Mouse (Mus musculus) mouse trophoblast stem cell (cell line): ENCODE measurements around the gene Farp1.
"Not testable (repeated sequence)": the region's sequence is repeated elsewhere in the genome, so short reads cannot be mapped to it uniquely, and the experiment has no call there.

Experiments used
- in situ Hi-C, 2 experiments: fragments of 300-500 bp; cut with MseI, MboI; formaldehyde crosslinking; loops; 2 replicates in 1 of 2; 3 replicates in 1 of 2; pipeline ENCODE4 v1.15.1; 2025

Farp1 gene

DNA sequence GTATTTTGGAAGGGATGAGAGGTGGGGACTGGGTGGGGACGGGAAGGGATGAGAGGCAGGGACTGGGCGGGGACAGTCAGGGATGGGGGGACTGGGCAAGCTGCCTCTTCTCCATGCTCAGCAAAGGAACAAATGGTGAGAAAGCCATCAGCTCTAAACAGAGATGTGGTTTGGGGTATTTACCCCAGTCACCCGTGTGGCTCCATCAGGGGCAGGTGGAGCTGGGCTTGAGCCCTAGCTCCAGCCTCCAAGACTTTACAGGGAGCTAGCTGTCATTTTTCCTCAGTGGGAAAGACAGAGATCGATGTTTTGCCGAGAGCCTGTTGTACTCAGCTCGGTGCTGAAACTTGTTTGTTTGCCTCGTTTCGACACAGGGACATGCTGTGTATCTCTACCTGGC lies 148.0 kb downstream of the Farp1 start:
- in situ Hi-C loops, result no loop called here

DNA sequence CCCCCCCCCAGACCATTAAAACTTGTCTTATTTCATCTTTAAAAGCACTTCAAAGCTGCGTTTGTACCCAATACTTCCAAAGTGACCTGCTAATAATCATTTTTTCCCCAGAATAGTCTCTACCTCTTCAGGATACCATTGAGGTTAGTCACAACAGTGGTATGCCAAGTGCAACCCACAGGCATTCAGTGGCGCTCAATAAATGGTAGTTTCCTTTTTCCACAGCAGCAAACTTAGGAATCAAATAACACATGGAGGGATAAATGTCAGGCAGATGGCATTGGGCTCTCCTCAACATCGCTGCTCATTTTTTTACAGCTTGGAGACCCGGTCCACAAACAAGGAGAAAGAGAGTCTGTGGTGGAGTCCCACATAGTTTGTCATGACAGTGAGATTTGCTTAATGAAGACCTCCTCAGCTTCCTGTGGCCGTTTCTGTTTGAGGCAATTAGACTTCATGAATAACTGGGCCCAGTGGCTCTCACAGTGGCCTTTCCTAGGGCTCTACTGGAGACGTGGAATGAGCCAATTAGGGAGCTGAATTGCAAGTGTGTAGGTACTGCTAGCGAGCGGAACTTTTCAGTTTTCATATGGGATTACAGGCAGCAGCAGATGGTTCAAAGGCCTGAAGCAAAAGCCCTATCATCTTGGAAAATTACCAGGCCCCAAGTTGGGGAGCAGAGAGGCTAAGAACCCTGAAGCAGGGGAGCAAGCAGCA lies 148.6 kb downstream of the Farp1 start:
- in situ Hi-C loops, result no loop called here

DNA sequence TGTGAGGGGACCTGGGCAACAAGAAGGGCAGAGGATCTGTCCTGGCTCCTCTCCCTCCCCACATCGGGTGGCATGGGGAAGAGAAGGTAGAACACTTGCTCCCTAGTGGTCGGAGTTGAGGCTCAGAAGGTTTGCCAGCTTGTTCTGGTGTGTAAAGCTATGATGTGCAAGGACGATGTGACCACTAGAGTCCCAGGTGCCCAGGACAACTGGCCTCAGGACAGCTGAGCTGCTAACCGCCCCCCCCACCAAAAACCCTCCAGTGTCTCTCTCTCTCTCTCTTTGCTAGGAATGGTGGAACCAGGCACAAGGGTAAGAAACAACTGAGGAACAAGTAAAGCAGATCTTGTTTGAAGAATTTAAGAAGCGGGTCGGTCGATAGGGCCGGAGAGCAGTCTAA lies 149.4 kb downstream of the Farp1 start:
- in situ Hi-C loops, result no loop called here

DNA sequence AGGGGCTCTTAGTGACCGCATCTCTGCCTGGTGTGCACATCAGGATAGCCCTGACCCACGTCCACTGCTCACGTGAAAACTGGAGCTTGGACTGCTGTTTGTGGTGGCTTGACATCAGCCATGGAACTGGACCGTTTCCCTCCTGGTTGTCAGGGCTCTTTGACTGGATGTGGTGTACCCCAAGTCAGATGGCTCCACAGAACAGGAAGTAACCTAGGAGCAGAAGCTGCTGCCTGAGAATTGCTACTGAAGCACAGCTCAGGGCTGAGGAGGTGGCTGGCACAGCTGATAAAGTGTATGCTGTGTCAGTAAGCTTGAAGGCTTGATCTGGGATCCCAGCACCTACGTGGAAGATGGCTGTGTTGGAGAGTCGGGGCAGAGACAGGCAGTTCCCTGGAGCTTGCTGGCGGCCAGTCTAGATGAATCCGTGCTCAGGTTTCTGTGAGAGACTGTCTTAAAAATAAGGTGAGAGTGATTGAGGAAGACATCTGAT lies 151.4 kb downstream of the Farp1 start:
- in situ Hi-C loops, result no loop called here

DNA sequence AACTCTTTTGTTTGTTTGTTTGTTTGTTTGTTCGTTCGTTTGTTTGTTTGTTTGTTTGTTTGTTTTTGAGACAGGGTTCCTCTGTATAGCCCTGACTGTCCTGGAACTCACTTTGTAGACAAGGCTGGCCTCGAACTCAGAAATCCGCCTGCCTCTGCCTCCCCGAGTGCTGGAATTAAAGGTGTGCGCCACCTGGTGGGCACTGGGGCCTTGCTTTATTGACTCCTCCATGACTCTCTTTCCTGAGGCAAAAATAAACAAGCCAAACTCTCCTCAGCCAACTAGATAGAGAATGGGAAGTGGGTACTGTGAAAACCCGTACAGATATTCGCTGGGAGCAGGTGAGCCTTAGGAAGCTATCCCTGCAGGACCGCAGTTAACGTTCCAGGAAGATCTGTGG lies 154.8 kb downstream of the Farp1 start:
- in situ Hi-C loops, result not testable (repeated sequence)

DNA sequence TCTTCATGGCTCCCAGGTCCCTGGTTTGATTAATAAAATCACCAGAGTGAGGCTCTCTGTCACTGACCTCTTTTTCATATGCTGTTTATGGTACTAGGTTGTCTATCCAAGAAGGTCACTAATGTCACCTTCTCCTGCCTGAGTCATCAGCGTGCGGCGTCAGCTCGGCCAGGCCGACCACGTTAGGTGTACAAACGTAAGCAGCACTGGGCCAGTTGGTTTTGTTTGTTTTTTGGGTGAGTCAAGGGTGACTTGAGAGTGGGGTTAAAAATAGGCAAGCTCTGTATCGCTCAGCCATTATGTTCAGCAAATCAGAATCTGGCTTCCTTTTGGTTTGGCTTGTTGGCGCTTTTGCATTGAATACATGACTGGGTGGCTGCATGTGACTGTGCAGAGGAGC lies 155.4 kb downstream of the Farp1 start:
- in situ Hi-C loops, result no loop called here

DNA sequence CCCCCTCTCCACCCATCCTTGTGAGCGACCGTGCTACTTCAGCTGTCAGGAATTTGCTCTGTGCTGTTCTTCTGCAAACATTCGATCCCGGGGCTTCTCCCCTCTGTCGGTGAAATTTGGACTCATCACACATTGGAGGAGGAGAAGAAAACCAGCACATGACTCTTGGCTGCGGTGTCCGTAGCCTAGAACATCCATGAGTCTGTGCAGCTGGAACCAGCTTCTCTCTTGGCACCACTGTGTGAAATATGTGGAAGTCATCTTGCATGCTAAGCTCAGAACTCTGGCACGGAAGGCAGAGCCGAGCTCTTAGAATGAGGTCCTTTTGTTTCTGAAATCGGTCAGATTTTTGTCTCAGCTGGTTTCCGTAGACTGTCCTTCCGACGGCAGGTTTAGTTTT lies 156.7 kb downstream of the Farp1 start:
- in situ Hi-C loops, result no loop called here

DNA sequence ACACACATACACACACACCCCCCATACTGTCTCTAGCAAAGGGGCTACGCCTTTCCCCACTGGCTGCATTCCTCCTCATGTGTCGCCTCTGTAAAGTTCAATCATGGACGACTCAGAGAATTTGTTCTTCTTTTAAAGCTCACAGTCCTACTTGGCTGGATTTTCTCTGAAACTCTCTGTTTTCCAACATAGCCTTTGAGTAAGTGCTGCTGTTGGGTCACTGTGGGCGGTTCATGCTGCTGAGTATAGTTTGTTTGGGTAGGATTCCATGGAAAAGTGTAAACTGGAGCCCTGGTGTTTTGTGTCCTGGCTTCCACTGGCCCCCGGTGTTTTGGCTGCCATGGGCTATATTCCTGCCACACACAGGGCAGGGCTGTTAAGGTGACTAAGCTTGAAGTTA lies 157.4 kb downstream of the Farp1 start:
- in situ Hi-C loops, result no loop called here

DNA sequence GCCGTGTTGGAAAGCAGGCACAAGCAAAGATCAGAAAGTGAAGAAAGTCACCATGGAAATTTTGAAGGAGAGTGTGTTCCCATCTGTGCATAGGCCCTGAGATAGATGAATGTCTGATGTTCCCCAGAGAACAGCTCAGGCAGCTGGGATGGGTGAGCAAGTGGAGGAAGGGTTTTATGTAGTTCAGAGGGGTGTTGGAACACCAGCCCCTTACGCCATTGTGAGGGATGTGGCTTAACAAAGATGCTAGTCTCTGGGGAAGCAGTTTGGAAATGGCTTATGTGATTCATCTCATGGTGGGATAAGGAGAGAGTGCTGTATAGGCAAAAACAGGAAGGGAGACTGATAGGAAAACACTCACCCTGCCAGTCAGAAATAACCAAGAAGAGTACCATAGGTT lies 159.0 kb downstream of the Farp1 start:
- in situ Hi-C loops, result no loop called here

DNA sequence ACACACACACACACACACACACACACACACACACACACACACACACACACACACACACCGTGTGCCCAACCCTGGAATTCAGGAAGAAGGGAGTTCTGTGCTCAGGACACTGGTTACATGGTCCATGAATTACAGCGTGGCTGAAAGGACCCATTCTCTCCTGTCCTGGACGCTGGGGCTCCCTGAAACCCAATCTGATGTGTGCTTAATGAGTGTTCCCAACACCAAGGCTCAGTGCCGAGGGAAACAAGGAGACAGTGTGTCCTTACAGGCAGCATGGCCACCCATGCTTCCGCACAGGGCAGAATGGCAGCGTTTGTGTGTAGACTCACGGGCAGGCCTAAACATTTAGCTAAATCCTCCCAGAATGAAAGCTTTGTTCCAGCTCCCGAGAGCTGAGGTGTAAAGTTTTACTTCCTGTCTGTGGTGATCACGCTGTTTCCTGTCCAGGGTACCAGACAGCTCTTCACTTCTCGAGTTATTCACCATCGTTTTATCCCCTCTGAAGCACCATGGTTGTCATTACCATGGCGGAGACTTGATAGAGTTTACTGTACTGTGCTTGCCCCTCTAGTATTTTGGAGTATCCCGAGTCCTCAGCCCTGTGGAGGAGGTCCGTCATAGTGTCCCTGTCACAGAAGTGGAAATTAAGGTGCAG lies 164.0 kb downstream of the Farp1 start:
- in situ Hi-C loops, result no loop called here

DNA sequence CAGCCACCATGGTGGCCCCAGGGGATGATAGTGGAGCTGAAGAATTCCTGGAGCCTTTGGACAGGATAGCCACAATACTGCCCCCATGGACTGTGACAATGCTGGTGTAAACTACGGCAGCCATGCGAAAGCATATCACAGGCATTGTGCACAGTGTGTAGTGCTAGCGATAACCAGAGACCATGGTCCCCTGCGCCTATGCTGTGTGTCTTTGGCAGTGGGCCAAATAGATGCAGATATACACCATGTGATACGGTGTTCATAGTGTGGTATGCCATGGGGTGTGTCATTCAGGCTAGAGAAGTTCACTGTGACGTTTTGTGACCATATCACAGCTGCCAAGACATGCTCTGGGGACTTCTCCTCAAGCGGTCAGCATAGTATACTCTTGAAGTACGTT lies 164.8 kb downstream of the Farp1 start:
- in situ Hi-C loops, result no loop called here

DNA sequence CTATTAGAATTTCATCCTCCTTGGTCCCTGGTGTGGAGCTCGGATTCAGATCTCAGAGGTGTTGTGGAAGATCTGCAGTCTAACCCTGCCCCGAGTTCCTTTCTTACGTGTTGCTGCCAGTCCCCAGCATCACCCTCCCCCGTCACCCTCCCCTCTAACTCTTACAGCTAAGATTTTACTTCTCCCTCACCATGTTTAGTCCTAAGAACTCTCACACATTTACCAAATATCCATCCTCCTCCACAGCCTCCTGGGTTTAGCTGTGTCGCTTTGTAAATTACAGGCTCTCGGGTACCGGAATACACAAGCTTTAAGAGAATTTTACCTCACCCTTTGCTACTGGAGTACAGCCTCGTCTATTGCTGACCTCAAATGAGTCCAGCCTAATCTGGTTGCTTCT lies 165.4 kb downstream of the Farp1 start:
- in situ Hi-C loops, result no loop called here

DNA sequence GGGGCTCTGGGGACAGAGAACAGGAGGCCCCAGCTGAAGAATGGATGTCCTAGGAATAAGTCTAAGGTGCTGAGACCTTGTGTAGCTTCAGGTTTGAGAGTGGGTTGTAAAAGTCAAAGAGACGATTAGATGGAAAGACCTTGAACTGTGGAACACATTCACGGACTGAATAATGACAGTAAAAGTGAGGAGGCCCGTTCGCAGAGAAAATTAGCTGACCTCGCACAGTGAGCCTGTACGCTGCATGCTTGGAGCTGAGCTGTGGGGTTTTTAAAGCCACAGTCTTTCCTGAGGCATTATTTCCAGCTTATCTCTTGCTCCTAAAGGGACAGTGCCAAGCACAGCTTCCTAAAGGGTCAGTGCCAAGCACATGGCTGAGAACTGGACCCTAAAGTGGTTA lies 166.2 kb downstream of the Farp1 start:
- in situ Hi-C loops, result no loop called here

DNA sequence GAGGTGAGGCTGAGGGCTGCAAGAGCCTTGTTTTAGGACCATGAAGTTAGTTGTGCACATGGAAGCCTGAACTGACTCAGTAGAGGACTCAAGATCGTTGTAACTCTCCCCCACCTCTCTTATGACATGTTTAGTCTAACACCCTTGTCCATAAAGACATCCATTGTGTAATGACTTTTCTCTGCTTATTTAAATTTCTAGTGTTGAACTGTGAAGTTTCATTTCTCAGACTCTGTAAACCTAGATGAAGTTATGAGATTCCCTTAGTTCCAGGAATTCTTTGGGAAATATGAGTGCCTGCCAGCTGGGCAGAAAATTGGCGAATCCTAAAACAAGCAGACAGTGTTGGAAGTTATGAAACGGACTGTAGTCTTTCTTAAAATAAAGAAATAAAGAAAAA lies 170.5 kb downstream of the Farp1 start:
- in situ Hi-C loops, result no loop called here

DNA sequence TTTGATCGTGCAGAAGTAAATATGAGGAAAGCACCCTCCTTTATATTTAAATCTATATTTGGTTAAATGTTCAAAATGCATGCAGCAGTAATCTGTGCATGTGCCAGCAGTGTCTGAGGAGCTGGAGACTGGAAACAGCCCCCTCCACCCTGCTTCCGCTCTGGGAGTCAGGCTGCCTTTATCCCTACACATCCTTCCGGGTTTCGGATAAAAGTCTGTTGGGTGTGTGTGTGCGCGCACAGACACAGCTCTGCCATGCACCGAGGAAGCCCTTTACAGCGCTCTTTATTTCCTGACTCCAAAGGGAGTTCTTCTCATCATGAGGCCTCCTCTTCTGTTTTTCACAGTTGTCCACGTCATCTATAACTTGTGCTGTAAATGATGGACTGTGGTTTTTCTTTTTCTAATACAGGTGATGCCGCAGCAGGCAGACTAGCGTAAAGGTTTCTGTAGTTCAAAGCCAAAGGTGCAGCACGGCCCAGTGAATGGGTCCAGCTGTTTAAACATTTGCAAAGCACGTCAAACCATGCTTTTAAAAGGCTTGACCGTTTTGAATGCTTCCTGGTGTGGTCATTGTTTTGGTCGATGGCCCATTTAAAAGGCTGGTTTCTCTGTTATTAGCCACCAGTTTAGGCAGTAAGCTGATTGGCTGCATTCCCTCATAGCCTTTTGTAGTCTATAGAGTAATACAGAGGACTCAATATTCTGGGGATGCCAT lies 172.6 kb downstream of the Farp1 start:
- in situ Hi-C loops, result no loop called here

DNA sequence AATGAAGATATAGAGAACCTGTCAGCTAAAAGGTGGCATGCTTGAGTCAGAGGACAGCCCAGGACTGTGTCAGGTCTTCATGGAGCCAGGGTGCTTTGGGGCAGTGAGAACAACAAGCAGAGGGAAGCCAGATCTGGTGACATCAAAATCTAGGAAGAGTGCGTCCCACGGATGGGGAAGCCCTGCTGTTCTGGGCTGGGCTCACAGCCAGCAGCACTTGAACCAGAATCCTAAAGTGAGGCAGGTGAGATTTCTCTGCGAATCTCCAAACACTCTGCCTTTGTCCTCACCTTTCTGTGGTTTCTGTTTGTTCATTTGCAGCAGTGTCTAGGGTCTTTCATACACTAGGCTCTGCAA lies 173.1 kb downstream of the Farp1 start:
- in situ Hi-C loops, result no loop called here

DNA sequence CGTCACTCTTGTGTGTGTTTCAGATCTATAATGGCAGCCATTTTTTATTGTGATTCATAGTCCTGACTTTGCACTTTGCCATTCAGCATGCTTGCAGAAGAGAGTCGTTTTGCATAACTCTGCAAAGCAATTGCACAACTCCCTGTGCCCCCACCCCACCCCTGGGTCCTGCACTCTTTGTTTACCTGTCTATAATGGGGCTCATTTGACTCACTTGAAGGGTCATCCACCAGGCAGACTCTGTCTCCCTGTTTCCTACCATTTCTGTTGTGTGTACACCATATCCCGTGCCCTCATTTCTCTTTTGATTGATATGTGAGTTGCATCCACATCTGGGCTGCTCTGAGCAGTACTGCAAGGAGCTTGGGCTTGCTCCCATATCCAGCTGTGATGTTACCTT lies 175.3 kb downstream of the Farp1 start:
- in situ Hi-C loops, result no loop called here

DNA sequence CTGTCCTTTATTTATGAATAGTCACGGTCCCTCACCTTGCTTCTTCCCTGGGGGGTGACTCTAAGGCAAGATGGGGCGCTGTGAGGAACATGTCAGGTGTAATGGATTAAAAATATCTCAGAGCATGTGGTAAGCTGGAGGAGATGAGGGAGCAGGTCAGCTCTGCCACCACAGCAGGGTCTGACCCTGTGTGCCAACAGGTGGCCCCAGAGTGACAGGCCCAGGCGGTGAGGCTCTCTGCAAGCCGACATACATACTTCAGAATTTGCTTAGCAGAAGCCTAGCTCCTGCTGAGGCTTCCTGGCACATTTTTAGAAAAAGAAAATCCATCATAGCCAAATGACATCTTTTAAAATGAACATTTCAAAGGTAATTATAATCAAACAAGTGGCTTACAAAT lies 178.7 kb downstream of the Farp1 start:
- in situ Hi-C loops, result no loop called here

DNA sequence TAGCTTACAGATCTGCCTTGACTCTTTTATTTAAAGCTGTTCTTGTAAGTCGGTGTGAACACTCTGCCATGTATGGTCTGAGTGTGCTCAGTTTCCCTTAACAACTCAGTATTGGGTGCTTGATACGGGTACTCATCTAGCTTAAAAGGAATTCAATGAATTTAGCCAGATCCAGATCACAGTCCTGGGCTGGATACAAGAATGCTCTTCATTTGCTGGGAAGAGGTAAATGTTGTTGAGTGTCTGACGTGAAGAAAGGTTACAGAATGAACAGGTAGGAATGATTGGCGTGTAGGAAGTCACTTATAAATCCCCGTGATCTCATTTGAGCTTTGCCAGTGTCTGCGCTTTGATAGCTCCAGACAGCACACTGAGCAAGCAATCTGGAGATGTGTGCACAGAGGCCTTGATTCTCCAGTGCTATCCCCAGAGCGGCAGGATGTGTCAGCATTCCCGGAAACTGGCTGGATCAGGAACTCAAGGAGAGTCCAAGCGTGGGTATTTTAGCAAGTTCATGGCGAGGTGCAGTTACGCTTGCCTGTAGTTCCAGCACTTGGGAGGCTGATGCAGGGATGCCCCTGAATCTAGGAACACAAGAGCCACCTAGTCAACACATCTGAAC lies 179.7 kb downstream of the Farp1 start:
- in situ Hi-C loops, result no loop called here

DNA sequence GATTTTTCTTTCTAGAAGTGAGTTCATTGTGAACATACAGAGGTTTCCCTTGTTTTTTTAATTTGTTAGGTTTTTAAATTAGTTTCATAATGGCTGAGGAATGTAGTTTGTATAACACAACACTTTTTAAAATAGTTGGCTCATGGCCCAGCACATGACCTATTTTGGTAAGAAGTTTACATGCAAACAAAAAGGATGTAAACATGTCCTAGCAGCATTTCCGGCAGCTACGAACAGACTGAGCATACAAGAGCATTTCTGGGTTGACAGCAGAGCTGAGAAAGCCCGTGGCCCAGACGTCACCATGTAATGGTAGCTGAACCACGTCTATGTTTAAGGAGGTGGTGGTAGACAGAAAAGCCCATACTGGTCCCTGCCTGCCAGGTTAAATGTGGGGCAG lies 180.8 kb downstream of the Farp1 start:
- in situ Hi-C loops, result no loop called here

DNA sequence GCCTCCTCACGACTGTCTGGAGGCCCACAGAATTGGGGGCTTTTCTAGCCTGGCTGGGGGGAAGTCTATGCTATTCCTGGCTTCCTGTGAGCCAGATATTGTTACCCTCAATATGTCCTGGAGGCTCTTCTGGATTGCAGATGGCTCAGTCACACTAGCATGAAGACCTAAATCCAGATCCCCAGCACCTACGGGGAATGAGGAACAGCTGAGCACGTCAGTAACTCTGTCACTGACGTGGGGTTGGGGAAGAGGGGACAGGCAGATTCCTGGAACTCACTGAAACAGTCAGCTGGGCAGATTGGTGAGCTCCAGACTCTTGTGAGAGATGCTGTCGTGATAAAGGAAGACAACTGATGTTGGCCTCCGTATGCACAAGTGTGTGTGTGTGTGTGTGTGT lies 181.7 kb downstream of the Farp1 start:
- in situ Hi-C loops, result no loop called here

DNA sequence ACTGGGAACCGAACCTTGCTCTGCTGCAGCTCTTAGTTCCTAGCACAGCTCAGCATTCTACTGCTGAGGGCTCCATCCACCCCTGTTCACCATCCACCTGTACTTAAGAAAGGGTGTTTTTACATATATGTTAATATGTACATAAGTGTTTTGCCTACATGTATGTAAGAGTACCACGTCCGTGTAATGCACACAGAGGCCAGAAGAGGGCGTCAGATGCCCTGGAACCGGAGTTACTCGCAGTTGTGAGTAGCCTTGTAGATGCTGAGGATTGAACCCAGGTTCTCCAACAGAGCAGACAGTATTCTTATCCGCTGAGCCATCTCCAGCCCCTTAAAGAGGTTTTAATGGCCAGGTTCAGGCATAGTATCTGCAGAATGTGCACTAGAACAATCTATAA lies 183.6 kb downstream of the Farp1 start:
- in situ Hi-C loops, result no loop called here
